Mouse (Mus musculus) hindbrain, embryonic 14.5 days (tissue): ENCODE results near the gene Npnt. TPM values are rescaled to one million over a fixed set of nuclear protein-coding genes. Genes with fewer than 3 reads are reported as not detected.

Experiments
- ATAC-seq: fragments of 200-750 bp; cut with Nextera tagmentation; 2 replicates; pipeline ENCODE4 v1.8.0; 2017; ENCODE audit warnings: moderate number of reproducible peaks, mild to moderate bottlenecking, moderate TSS enrichment, moderate library complexity; ENCODE audit not compliant: low FRiP score
- DNase-seq: peaks from one replicate; pipeline ENCODE4 v3.0.0-alpha.2; 2015; ENCODE audit warnings: low spot score
- H3K27ac ChIP-seq: fragments of 300-500 bp; sonication (generic); 2 replicates; pipeline ENCODE4 v1.5.1; 2014; ENCODE audit warnings: mild to moderate bottlenecking, moderate library complexity
- H3K27me3 ChIP-seq: fragments of 300-500 bp; sonication (generic); 2 replicates; pipeline ENCODE4 v1.6.1; 2014; ENCODE audit warnings: mild to moderate bottlenecking, low read length, mixed read lengths; ENCODE audit not compliant: control insufficient read depth, insufficient read depth
- H3K36me3 ChIP-seq: fragments of 300-500 bp; sonication (generic); replicated peaks from 2 replicates; pipeline ENCODE4 v1.6.1; 2014; ENCODE audit not compliant: control insufficient read depth, insufficient read depth
- H3K4me1 ChIP-seq: fragments of 300-500 bp; sonication (generic); replicated peaks from 2 replicates; pipeline ENCODE4 v1.6.1; 2014; ENCODE audit warnings: antibody characterized with exemption, low read length, mixed read lengths; ENCODE audit not compliant: control insufficient read depth, insufficient read depth
- H3K4me2 ChIP-seq: fragments of 300-500 bp; sonication (generic); replicated peaks from 2 replicates; pipeline ENCODE4 v1.6.1; 2014; ENCODE audit warnings: mild to moderate bottlenecking, moderate library complexity
- H3K4me3 ChIP-seq: fragments of 300-500 bp; sonication (generic); replicated peaks from 2 replicates; pipeline ENCODE4 v1.5.1; 2014; ENCODE audit warnings: mild to moderate bottlenecking, low read length
- H3K9ac ChIP-seq: fragments of 300-500 bp; sonication (generic); 2 replicates; pipeline ENCODE4 v1.6.1; 2014
- H3K9me3 ChIP-seq: fragments of 300-500 bp; sonication (generic); 2 replicates; pipeline ENCODE4 v1.6.1; 2016; ENCODE audit warnings: low read length; ENCODE audit not compliant: control insufficient read depth
- WGBS: fragments of 180-500 bp; shearing (Covaris S2); extraction: QIAGEN DNeasy Blood & Tissue Kit; methylation state at CpG from one replicate; pipeline ENCODE4 v1.1.7; 2014; 5-methylcytosine and 5-hydroxymethylcytosine counted together
- polyA plus RNA-seq: library from polyadenylated mRNA; unstranded; fragments of >200 nt; fragmentation: Nextera tagmentation; extraction: Ambion mirVana; gene quantifications from 2 replicates; pipeline ENCODE4 v1.2.1, GENCODE M21; 2014

Gene Npnt
- polyA plus RNA-seq, 1 experiment from 2014 or later = 32.7 TPM

- Histone ChIP-seq H3K27ac (no peak overlapping the region), H3K4me2 (no peak overlapping the region), H3K4me1 (no peaks in the 10 kb centered on the region), H3K9me3 (no peaks in the 10 kb centered on the region), H3K27me3 (no peaks in the 10 kb centered on the region), H3K4me3 (no peak overlapping the region), H3K36me3 (no peaks in the 10 kb centered on the region), H3K9ac (no peak overlapping the region)
- DNase-seq = no peak
- ATAC-seq = no peak
- WGBS = 68% methylated on average over 6 of the region's 6 CpGs
Measured at GRCm38 (mm10) chr3:132870079-132870478, 80.0 kb downstream of the Npnt start.

GRCm38 (mm10) chr3:132868838-132869237 is 81.3 kb downstream of the Npnt start:
- Histone ChIP-seq H3K9me3 (no peaks in the 10 kb centered on the region), H3K9ac (no peak overlapping the region), H3K27me3 (no peaks in the 10 kb centered on the region), H3K4me3 (no peak overlapping the region), H3K4me2 (no peak overlapping the region), H3K27ac (no peak overlapping the region), H3K4me1 (no peaks in the 10 kb centered on the region), H3K36me3 (no peaks in the 10 kb centered on the region)
- DNase-seq = no peak
- 80% methylated on average over 2 of the region's 2 CpGs for WGBS
- ATAC-seq = no peak

- no peaks in the 10 kb centered on the region for H3K4me1 ChIP-seq
- no peaks in the 10 kb centered on the region for H3K36me3 ChIP-seq
- H3K9ac ChIP-seq = no peak overlapping the region
- WGBS = 90% methylated on average over 3 of the region's 3 CpGs
- H3K27me3 ChIP-seq = no peaks in the 10 kb centered on the region
- DNase-seq (no peak), ATAC-seq (no peak)
- no peak overlapping the region for H3K4me2 ChIP-seq
- H3K4me3 ChIP-seq = no peak overlapping the region
- no peaks in the 10 kb centered on the region for H3K9me3 ChIP-seq
- no peak overlapping the region for H3K27ac ChIP-seq
Measured at GRCm38 (mm10) chr3:132866984-132867383, 83.1 kb downstream of the Npnt start.

GRCm38 (mm10) chr3:132865596-132865995 is 84.5 kb downstream of the Npnt start:
- Histone ChIP-seq H3K4me2 (no peak overlapping the region), H3K27me3 (no peaks in the 10 kb centered on the region), H3K36me3 (no peaks in the 10 kb centered on the region), H3K4me3 (no peak overlapping the region), H3K9ac (no peak overlapping the region), H3K4me1 (no peaks in the 10 kb centered on the region), H3K9me3 (no peaks in the 10 kb centered on the region), H3K27ac (no peak overlapping the region)
- ATAC-seq (no peak), DNase-seq (no peak)
- 87% methylated on average over 4 of the region's 4 CpGs for WGBS

- 87% methylated on average over 8 of the region's 8 CpGs for WGBS
- DNase-seq (no peak), ATAC-seq (no peak)
- Histone ChIP-seq H3K27ac (no peak overlapping the region), H3K4me1 (no peaks in the 10 kb centered on the region), H3K9ac (no peak overlapping the region), H3K4me2 (no peak overlapping the region), H3K27me3 (no peaks in the 10 kb centered on the region), H3K36me3 (no peaks in the 10 kb centered on the region), H3K4me3 (no peak overlapping the region), H3K9me3 (no peaks in the 10 kb centered on the region)
Measured at GRCm38 (mm10) chr3:132864986-132865385, 85.1 kb downstream of the Npnt start.

- no peak overlapping the region for H3K4me3 ChIP-seq
- H3K36me3 ChIP-seq = no peaks in the 10 kb centered on the region
- WGBS = 82% methylated on average over 14 of the region's 14 CpGs
- H3K27me3 ChIP-seq = no peaks in the 10 kb centered on the region
- H3K4me1 ChIP-seq = no peaks in the 10 kb centered on the region
- H3K9ac ChIP-seq = no peak overlapping the region
- no peak overlapping the region for H3K27ac ChIP-seq
- ATAC-seq (no peak), DNase-seq (no peak)
- H3K9me3 ChIP-seq = no peaks in the 10 kb centered on the region
- H3K4me2 ChIP-seq = no peak overlapping the region
Measured at GRCm38 (mm10) chr3:132864329-132864919, 85.7 kb downstream of the Npnt start.

GRCm38 (mm10) chr3:132863843-132864242 is 86.2 kb downstream of the Npnt start:
- 76% methylated on average over 13 of the region's 13 CpGs for WGBS
- H3K27me3 ChIP-seq = no peaks in the 10 kb centered on the region
- no peaks in the 10 kb centered on the region for H3K4me1 ChIP-seq
- H3K27ac ChIP-seq = no peak overlapping the region
- H3K36me3 ChIP-seq = no peaks in the 10 kb centered on the region
- H3K4me2 ChIP-seq = no peak overlapping the region
- H3K4me3 ChIP-seq = no peak overlapping the region
- H3K9me3 ChIP-seq = no peaks in the 10 kb centered on the region
- no peak for ATAC-seq
- H3K9ac ChIP-seq = no peak overlapping the region
- DNase-seq = no peak

GRCm38 (mm10) chr3:132860796-132861195 is 89.3 kb downstream of the Npnt start:
- 84% methylated on average over 8 of the region's 8 CpGs for WGBS
- H3K4me3 ChIP-seq = no peak overlapping the region
- H3K9ac ChIP-seq = no peak overlapping the region
- DNase-seq = no peak
- H3K27ac ChIP-seq = no peak overlapping the region
- H3K9me3 ChIP-seq = no peaks in the 10 kb centered on the region
- no peak for ATAC-seq
- H3K27me3 ChIP-seq = no peaks in the 10 kb centered on the region
- H3K4me1 ChIP-seq = no peaks in the 10 kb centered on the region
- no peaks in the 10 kb centered on the region for H3K36me3 ChIP-seq
- H3K4me2 ChIP-seq = no peak overlapping the region

GRCm38 (mm10) chr3:132859573-132859972 is 90.5 kb downstream of the Npnt start:
- ATAC-seq = no peak
- H3K4me3 ChIP-seq = no peak overlapping the region
- H3K4me2 ChIP-seq = no peak overlapping the region
- no peaks in the 10 kb centered on the region for H3K4me1 ChIP-seq
- H3K27me3 ChIP-seq = no peaks in the 10 kb centered on the region
- WGBS = 87% methylated on average over 7 of the region's 7 CpGs
- H3K36me3 ChIP-seq = no peaks in the 10 kb centered on the region
- no peaks in the 10 kb centered on the region for H3K9me3 ChIP-seq
- no peak overlapping the region for H3K9ac ChIP-seq
- no peak overlapping the region for H3K27ac ChIP-seq
- no peak for DNase-seq

- 64% methylated on average over 11 of the region's 11 CpGs for WGBS
- no peak overlapping the region for H3K9ac ChIP-seq
- no peaks in the 10 kb centered on the region for H3K27me3 ChIP-seq
- H3K4me3 ChIP-seq = no peak overlapping the region
- H3K27ac ChIP-seq = no peak overlapping the region
- no peaks in the 10 kb centered on the region for H3K36me3 ChIP-seq
- no peaks in the 10 kb centered on the region for H3K4me1 ChIP-seq
- DNase-seq = no peak
- H3K4me2 ChIP-seq = no peak overlapping the region
- no peak; the same call in 1 of the 2 replicates for ATAC-seq
- no peaks in the 10 kb centered on the region for H3K9me3 ChIP-seq
Measured at GRCm38 (mm10) chr3:132858849-132859248, 91.2 kb downstream of the Npnt start.
